ENCODE assay signal across 7 mouse cellular contexts in genomic region chr16:76319364-76320117, GRCm38 (mm10). TPM values are rescaled to one million over a fixed set of nuclear protein-coding genes. Genes with fewer than 3 reads are reported as not detected.
DNase-seq lines count a peak whose midpoint lies in the region; ATAC-seq lines count a peak whose summit lies in the region.

No protein-coding gene starts in this region.

- H3K36me3 ChIP-seq in midbrain, embryonic 11.5 days (ENCODE audit: control insufficient read depth, insufficient read depth, low read length): no peaks in the 10 kb centered on the region

- H3K27ac ChIP-seq in midbrain, embryonic 11.5 days (ENCODE audit: low read depth, low read length): peak overlapping the region; percentile 30; the same call in 1 of the 2 replicates

- peak overlapping the region; percentile 19; the same call in 1 of the 2 replicates for H3K4me2 ChIP-seq in midbrain, embryonic 11.5 days

- H3K9ac ChIP-seq in midbrain, embryonic 11.5 days (ENCODE audit: low read length): no peak overlapping the region

- WGBS in midbrain, embryonic 11.5 days: 30% methylated on average over 11 of the region's 11 CpGs

- peak; percentile 71 for DNase-seq in adrenal gland, adult 8-10 months
- DNase-seq in embryo, embryonic 11 days: peak; percentile 80
- DNase-seq in kidney, adult 11 months: peak; percentile 56
- DNase-seq in midbrain, embryonic 11.5 days (ENCODE audit: low spot score, missing footprints): no peak
- DNase-seq in lung, adult 18-20 months: no peak
- DNase-seq in adipocyte (ENCODE audit: low spot score): no peak
- no peak for DNase-seq in spleen, postnatal 4 days (ENCODE audit: low spot score in 2 of 2)

- H3K4me3 ChIP-seq in midbrain, embryonic 11.5 days (ENCODE audit: low read depth, low read length): no peak overlapping the region

- H3K9me3 ChIP-seq in midbrain, embryonic 11.5 days (ENCODE audit: control insufficient read depth, low read length): no peaks in the 10 kb centered on the region

- no peaks in the 10 kb centered on the region for H3K27me3 ChIP-seq in midbrain, embryonic 11.5 days (ENCODE audit: control insufficient read depth, insufficient read depth, low read length)

- ATAC-seq in midbrain, embryonic 11.5 days (ENCODE audit: low FRiP score): peak; percentile 79

- H3K4me1 ChIP-seq in midbrain, embryonic 11.5 days (ENCODE audit: control insufficient read depth, insufficient read depth, low read length): peaks cover 36% of the 10 kb centered on the region

RNA-seq across cellular contexts. Expression of gene Nrip1, which starts 54.1 kb away (rescaled TPM):
- total RNA-seq in adrenal gland, adult 8-10 months (2022): 100 to 1,000 TPM in 2 of 4 experiments, 10 to 100 TPM in 2; 86.7 to 143 (median 105) TPM
- polyA plus RNA-seq in midbrain, embryonic 11.5 days (2014; fragmentation: Nextera tagmentation; extraction: Ambion mirVana): 20.7 and 24.3 TPM in 2 replicates

Comparison
In these comparisons a context has a peak if more than half of its experiments do, and no peak if none do; other contexts are left out.
1. DNase-seq: peak in adrenal gland, adult 8-10 months (single experiment), embryo, embryonic 11 days (single experiment) and kidney, adult 11 months (single experiment); none in midbrain, embryonic 11.5 days (single experiment), lung, adult 18-20 months (0 of 2), adipocyte (single experiment) and spleen, postnatal 4 days (0 of 2).